Mouse (Mus musculus) gastrocnemius, postnatal 14 days (tissue): ENCODE measurements around the gene Eml1. TPM values are rescaled to one million over a fixed set of nuclear protein-coding genes. Genes with fewer than 3 reads are reported as not detected.

Experiments used
- DNase-seq: peaks from one replicate; pipeline ENCODE4 v3.0.0; 2021; ENCODE audit warnings: mixed read lengths
- intact Hi-C: fragments of 180-260 bp; cut with DNase I; formaldehyde crosslinking; loops from one replicate; pipeline ENCODE4 v1.15.1; 2025; ENCODE audit warnings: low total_unique reads
- total RNA-seq, 2 experiments: library from RNA; stranded (reverse); gene quantifications; 2 replicates each; pipeline ENCODE4 v1.2.3; 2021

Eml1 gene
- total RNA-seq, 2 experiments from 2014 or later = 114 to 127 TPM

DNA sequence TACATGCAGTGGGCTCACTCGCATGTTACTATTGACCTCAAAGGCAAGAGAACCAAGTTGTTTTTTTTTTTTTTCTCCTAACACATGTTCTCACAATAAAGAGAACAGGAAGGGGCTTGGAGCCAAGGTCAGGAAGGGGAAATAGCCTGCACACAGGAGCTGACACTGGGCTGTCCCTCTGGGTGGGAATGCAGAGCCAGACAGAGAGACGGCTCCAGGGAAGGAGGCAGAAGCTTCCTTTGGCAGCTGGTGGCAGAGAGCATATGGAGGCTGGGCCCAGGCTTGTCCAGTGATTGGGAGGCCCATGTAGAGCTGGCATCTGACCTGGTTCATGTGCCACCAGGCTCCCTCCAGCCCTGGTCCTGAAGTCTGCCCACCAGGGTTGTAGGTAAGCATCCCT, 2.8 kb upstream of the Eml1 start:
- no peak for DNase-seq
- intact Hi-C loops = no loop called here

DNA sequence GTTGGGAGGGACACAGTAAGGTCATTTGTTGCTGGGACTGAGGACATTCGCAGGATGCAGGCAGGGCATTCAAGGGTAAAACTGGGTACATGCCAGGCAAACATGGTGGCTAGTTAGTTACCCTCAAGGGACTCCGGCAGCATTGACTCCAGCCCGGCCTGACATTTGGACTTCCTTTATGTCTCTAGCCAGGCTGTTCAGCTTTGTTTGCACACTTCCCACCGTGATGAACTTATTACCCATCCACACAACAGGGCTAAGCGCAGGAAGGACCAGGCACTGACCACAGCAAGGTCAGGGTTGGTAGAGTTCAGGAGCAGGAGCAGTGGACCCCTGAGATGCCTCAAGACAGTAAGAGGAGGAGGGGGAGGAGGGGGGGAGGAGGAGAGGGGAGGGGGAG, 1.8 kb upstream of the Eml1 start:
- intact Hi-C loops = no loop called here
- DNase-seq = no peak

DNA sequence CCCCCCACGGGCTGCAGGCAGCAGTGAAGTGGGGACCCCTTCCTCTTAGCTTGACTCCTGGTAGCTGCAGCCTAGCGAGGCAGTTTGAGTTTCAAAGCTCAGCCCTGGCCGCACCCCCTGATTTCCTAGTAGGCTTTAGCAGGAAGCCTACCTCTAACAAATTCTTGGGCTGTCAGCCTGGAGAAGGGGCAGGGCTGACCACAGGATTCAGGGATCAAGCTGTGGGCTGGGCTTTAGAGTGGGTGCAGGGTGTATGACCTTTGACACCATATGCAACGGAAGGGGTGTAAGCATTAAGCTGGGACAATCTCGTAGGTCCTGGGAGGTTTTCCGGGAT, 640 bp downstream of the Eml1 start:
- DNase-seq = no peak
- intact Hi-C loops = no loop called here

DNA sequence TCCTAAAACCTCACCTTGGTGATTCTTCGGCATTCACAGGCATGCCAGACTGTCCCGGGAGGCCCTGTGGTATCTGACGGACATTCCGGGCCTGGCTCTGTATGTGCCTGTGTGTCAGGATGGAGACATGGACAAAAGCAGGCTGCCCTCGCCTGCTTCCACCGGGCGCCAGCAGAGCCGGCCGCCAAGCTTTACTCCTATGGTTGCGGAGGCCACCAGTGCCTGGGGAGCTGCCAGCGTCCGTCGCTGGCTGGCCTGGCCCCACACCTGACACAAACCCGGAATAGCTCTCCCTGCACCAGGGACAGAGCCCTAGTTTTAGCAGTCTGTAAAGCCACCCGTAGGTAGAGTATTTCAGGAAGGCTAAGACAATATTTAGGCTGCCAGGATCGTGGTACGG, 1.5 kb downstream of the Eml1 start:
- peak; percentile 64 for DNase-seq
- intact Hi-C loops = no loop called here

DNA sequence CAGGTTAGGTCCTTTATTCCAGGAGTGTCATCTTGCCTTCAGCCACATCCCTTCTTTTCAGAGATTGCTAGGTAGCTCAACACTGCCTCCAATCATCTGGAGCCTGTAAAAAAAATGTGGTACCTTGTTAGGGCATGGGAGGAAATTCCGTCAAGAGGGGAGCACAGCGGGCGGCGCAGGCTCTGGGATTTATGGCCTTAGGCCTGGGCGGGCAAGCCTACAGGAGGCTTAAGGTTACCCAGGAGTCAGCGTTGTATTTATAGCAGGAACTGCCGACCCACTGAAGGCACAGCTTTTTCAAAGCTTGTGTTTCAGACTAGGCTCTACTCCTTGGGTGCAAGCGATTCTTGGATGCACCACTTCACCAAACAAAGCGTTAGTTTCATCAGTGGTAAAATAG, 2.9 kb downstream of the Eml1 start:
- peak; percentile 57 for DNase-seq
- intact Hi-C loops = no loop called here

DNA sequence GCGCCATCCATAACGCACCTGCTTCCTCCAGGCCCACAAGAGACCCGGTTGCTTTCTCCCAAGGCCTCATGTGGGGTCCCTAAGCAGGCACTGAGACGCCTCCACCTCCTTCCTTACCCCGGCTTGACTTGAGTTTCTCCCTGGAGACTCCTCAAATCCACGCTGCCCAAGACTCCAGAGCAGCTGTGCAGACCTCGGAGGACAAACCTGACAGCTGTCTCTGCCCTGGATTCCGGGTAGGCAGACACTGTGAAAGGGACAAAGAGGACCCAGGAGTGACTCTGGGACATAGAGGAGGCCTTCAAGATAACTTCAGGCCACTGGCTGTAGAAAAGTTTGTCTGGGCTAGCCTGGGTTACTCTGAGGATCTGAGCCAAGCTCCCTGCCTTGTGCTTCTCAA, 3.9 kb downstream of the Eml1 start:
- intact Hi-C loops = no loop called here
- DNase-seq = no peak

DNA sequence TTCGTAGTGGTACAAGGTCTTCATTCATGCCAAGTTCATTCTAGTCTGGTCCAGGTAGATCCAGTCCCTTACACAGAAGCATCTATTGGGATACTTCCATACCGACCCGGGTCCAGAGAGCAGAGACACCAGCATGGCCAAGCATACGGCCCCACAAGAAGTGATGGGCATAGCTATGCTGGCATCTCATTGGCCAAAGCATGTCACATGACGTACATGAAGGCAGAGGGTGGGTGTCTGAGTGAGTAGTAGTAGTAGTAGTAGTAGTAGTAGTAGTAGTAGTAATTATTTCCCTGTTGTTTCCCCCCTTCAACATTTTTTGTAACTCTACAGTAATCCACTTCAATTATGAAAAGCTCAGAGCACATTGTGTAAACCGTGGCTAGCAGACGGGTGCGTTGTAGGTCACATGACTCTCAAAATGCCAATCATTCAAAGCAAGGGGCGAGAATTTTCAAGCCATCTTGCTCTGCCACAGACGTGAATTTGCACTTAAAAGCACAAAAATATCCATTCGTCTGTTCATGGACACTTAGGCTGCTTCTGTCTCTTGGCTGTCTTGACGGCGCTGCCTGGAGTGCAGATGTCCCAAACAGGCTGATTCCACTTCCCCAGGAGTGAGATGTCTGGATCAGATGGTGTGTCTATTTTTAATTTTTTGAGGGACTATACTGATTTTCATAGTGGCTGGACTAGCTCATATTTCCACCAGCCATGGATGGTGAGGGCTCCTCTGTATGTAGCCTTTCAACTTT, 7.8 kb downstream of the Eml1 start:
- DNase-seq = no peak
- intact Hi-C loops = no loop called here

DNA sequence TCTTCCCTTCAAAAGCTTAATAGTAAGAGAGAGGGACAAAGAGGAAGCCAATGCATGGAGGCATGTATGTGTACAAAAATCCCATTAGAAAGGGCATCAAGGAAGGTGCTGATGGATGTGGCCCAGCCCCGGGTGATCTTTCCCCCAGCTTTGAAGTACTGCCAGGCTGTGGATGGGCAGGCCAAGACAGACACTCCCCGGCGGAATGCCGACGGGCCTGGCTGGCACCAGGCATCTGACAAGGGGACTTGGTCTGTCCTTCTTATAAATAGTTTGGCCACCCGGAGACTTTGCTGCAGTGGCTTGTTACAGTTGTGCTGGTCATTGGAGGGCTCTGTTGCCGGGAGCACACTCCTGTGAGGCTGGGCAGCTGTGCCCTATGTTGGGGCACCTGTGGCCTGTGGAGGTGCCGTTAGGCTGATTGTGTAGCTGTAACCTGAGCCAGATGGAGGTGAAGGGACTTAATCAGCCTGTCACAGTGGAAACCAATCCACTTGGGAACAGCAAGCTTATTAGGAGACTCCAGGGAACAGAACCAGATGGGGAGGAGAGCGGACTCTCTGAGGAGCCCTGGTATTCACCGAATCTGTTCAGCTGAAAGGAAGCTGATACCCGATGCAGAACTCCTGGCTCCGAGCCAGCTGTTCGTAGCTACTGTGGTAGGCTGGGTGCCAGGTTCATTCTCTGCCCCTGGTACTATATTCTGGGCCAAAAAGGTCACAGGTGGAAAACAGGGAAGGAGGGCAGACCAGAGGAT, 15.9 kb downstream of the Eml1 start:
- peak; percentile 65 for DNase-seq
- intact Hi-C loops = no loop called here

DNA sequence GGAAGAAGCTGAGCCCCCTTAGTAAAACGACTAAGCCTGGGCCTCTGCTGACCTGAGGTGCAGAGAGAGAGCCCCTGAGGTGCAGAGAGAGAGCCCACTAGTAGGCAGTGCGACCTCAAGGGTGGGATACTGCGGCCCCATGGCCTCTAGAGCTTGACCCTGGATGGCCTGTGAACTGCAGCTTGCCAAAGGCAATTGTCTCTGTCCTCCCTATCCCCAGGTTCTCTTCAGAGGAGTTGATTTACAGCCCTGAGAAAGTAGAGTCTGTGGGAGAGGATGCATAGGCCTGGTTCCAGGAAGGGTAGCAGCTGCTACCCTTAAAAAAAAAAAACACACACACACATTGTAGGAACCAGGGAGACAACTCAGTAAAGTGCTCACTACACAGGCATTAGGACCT, 19.0 kb downstream of the Eml1 start:
- DNase-seq = no peak
- intact Hi-C loops = no loop called here

DNA sequence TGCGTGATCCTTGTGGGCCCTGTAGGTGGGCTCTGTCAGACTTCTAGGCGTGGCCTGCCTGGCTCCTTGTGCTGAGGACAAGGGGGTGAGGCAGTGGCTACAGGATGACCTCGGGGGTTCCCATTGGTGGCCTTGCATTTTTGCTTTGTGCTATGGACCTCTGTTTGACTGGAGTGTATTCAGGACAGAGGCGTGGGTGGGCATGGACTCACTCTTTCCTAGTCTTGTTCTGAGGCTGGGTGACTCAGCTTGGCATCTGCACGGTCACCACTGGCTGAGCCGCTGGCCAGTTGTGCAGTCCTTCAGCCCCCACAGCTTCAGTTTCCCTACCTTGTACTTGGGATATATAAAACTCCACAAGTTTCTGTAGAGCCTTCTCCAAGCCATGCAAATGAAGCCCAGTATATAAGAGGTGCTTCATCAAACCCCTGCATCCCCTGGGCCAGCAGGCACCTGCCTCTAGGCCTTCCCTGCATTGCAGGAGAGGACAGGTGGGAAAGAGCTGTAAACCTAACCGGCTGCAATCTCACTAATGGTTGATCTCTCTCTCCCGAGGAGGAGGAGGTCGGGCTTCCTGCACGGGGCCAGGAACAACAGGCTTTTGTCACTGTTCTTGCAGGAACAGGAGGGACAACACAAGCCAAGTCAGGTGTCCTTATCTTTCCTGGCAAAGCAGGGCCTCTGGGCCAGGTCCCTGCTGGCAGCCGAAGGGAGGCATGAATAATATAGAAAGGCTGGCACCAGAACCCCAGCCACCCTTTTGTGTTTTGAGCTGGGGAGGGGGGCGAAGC, 21.7 kb downstream of the Eml1 start:
- DNase-seq = no peak
- intact Hi-C loops = no loop called here

DNA sequence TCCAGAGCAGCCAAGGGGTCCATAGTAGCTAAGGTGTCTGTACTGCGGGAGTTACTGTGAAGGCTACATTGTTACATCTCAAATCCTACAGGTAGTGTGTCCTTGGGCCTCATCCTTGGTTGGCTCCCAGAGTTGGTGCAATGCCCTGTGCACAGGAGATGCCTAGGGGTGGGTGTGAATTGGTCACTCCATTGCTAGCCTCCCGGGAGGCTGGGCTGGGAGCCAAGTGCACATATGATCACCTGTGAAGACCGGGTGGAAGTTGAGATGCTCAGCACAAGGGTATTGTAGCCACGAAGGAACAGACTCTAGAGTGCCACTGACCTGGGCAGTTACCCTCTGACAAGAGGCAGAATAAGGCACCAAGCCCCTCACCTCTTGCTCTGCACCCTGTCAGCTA, 22.3 kb downstream of the Eml1 start:
- no peak for DNase-seq
- intact Hi-C loops = no loop called here

DNA sequence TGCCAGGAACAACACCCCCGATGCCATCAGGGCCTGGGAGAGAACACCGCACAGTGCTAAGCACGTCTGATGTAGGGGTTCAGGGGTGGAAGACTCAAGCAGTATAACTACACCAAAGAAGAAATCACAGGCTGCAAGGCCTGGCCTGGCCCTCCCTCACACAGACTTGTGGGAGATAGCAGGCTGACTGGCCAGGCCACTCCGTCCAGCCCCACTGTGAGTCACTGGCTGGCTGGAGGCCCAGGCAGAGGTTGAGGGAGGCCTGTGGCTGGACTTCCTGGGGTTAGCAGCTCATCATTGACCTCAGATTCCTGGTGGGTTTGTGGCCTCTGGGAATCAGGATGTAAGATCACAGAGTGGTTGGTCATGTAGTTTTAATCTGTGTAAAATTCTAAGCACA, 22.9 kb downstream of the Eml1 start:
- peak; percentile 95 for DNase-seq
- intact Hi-C loops = no loop called here

DNA sequence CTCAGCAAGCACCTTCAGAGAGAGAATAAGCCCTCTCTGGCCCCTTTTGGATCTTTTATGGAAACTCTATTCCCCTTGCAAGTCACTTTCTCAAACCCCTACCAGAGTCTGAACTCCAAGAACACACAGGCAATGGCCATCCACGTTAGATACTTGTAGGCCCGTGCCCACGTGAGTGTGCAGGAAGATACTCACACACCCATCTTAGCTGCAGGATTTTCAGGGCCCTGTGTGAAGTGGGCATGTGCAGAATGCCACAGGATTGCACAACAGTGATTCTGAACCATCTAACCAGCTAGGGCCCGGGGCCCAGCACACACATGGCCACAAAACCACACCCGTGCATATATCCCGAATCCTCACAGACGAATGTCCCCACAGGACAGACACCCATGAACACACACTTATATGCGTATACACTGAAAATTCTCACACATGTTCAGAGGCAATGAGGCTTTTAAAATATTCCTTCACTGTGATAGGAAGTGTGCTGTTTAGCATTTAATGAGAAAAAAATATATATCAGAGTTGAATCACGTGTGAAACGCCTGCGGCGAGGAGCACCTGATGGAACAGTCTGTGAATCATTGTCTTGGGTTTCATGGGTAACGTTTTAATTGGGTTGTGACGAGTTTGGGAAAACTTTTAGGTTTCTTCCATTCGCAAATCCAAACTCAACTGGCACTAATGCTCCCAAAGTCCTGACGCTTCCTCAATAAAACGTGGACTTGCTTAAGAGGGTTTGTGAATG, 24.0 kb downstream of the Eml1 start:
- DNase-seq = no peak
- intact Hi-C loops = no loop called here

DNA sequence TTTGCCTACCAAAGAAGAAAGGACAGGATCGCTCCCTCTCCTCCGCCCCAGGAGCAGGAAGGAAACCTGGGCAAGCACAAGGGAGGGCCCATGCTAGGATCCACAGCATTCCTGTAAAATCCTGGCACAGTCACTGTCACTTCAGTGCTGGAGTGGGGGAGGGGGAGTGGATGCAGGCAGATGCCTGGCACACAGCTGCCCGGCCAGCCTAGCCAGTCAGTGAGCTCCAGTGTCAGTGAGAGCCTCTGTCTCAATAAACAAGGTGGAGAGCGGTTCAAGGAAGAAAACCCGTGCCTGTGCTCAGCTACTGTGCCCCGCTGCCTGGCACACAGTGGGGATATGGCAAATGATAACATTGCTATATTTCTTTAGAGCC, 24.5 kb downstream of the Eml1 start:
- no peak for DNase-seq
- intact Hi-C loops = no loop called here

DNA sequence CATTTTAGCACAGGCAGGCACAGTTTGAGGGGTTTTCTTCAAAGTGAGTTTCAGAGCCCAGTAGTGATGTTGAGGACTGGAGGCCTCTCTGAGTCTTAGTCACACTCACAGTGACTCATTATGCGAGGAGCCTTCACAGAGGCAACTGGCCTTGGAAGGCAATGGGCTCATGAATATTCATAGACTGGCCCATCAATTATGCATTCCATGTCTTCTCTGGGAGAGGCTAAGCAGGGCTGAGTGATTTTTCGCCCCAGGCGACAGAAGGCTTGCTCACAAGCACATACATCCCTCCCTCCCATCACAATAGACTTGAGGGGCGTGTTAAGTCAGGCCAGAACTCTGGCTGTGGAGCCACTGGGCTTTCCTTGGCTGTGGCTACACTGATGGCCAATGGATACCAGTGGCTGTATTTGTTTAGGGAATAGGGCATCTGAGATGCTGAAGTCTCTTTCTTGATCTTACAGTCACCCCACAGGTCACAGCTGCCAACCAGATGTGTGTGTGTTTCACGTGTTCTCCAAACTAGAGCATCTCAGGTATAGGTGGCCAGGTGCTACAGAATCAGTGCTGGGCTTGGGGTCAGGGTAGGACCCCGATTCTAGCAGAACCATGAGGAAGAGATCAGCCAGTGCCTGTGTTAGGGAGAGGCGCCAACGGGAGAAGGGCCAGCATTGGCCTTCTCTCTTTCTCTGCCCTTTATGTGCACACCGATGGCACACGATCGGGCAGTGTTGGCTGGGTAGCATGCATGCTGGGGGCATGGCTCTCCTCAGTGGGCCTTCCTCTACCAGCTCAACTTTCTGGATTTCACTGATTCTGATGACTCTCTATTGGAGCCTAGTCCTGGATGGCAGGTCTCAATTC, 25.6 kb downstream of the Eml1 start:
- intact Hi-C loops = no loop called here
- no peak for DNase-seq

DNA sequence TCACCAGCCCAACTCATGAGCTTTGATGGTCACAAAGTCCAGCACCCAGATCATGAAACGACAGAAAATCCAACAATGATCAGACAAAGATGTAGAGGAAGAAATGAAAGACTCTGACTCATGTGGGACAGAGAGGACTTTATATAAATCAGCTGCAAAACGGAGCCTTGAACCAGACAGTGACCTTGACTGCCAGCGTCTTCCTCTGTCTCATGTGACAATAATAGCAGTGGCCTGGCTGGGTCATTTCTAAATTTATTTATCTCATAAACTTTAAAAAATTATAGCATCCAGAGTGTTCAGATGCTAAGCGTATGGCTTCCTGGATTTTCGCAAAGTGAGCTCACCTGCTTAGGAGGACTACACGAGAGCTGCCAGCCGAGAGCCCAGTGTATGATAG, 27.9 kb downstream of the Eml1 start:
- intact Hi-C loops = no loop called here
- no peak for DNase-seq

DNA sequence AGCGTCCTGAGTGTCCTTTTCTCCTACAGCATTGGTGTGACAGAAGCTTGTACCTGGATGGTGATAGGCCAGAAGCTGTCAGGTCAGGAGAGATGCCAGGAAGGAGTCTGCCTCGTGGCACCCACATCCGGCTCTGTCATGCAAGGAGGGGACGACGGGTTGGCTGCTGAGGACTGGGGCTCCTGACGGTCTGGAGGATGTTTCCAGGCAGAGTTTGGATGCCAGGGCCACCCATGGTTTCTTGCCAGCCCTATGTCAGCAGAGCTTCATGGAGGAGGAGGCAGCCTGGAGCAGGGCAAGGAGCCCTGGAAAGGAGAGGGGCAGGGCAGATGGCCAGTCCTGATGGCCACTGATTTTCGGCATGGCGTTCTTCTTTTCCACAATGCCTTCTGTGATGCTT, 28.4 kb downstream of the Eml1 start:
- intact Hi-C loops = no loop called here
- peak; percentile 32 for DNase-seq

DNA sequence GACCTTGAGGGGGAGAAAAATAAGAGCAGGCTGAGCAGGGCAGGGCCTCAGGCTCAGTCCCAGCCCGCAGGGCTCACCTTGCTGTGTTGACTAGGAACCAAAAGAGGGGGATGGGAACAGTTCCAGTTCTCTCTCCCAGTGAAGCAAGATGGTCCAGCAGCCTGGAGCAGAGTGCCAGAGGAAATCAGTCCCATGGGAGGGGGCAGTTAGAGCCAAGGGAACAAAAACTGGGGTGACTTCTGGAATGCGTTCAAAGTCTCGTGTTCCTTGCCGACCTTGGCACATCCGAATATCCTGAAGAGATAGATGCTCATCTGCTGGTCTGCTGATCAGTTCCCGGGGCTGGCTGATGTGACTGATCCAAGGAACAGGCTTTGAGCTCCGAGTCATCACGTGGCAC, 30.2 kb downstream of the Eml1 start:
- no peak for DNase-seq
- intact Hi-C loops = no loop called here

DNA sequence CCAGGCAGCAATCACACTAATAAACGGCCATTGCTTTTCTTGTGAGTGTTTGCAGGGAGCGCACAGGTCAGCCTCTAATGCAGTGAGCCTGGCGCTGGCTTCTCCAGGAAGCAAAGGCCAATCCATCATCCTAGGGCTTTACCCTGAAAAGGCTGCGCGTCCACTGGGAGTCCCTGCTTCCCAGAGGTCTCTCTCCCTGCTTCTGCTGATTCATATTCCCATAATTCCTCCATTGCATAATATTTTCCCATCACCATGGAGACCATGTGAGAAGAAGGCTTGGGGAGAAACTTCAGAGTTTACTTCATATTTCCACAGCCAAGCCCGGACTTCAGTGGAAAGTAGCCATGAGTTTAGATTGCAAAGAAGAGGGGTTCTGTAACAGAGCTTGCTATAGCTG, 33.2 kb downstream of the Eml1 start:
- DNase-seq = peak; percentile 47
- intact Hi-C loops = no loop called here
